Mouse (Mus musculus): Measurements from ENCODE around the gene Mbnl2.

DNA sequence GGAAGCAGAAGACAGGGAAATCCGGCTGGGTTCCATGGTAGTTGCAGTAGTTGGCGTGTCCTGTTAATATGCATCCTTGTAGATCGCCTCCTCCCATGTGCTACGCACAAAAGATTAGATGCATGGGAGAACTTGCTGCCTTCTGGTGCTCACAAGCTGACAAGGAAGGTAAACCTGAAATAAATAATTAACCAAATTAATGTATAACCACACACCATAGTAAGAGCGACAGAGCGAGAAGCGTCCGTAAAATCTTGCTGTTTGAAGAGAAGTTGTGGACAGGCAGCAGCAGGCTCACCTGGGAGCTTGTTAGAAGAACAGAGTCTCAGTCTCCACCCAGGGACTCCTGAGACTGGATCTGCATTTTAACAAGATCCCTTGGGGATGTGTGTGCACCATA is 4.4 kb upstream of the Mbnl2 start:
- no peak for TF ChIP-seq MAFK (IDR thresholded peaks at IDR 0.05; ENCODE audit: insufficient read depth, low read depth, low read length)
- no peak for TF ChIP-seq CHD2 (IDR thresholded peaks at IDR 0.05; ENCODE audit: low read depth, low read length)
- no peak for TF ChIP-seq ZNF384 (IDR thresholded peaks at IDR 0.05; ENCODE audit: low read depth, low read length)
- no peak for TF ChIP-seq HCFC1 (IDR thresholded peaks at IDR 0.05; ENCODE audit: borderline replicate concordance, insufficient read depth, low read length)
- no peak for TF ChIP-seq ZC3H11A (IDR thresholded peaks at IDR 0.05; ENCODE audit: borderline replicate concordance, low read depth, low read length)
